Mouse (Mus musculus): ENCODE measurements around the gene Prrg4. TPM values are rescaled to one million over a fixed set of nuclear protein-coding genes. Genes with fewer than 3 reads are reported as not detected.

Gene Prrg4
- total RNA-seq, 1 experiment from 2014 or later = 40.8 TPM

Other genes with a start within 250 kb of the Prrg4 start
- 12.6 and 15.9 TPM in 2 replicates for gene Tcp11l1, start 137.7 kb downstream of the Prrg4 start, total RNA-seq (2017)
- gene Pin1rt1, start 133.5 kb downstream of the Prrg4 start, total RNA-seq (2017) = not detected in 2 replicates
- 0.88 and 1.6 TPM in 2 replicates for gene Depdc7, start 107.0 kb downstream of the Prrg4 start, total RNA-seq (2017)
- gene Qser1, start 33.1 kb downstream of the Prrg4 start, total RNA-seq (2017) = 13.9 and 22.3 TPM in 2 replicates
- gene Ccdc73, start 17.9 kb upstream of the Prrg4 start, total RNA-seq (2017) = 18.7 and 23.0 TPM in 2 replicates
- 275 and 300 TPM in 2 replicates for gene Eif3m, start 167.2 kb upstream of the Prrg4 start, total RNA-seq (2017)
- gene Gm11060, start 242.1 kb upstream of the Prrg4 start, total RNA-seq (2017) = not detected in 2 replicates

Measured in hematopoietic stem cell, adult 5-6 weeks (primary cell).